Mouse (Mus musculus): ENCODE data around the gene B3gnt4.
"Not testable (repeated sequence)": the region's sequence is repeated elsewhere in the genome, so short reads cannot be mapped to it uniquely, and the experiment has no call there.

DNA sequence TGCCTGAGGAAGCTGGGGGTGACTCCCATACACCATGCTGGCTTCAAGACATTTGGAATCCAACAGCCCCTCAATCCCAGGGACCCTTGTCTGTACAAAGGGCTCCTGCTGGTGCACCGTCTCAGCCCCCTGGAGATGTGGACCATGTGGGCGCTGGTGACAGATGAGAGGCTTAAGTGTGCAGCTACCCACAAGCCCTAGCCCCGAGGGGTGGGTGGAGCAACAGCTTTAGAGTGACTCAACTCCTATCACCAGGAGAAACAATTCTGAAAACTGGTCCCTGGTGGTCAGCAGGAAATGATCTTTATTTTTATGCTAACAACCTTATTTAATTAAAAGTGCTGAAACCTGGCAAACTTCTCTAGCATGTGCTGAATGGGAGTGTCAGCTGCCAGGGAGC lies 1.2 kb downstream of the B3gnt4 start:
- TF ChIP-seq CTCF, POLR2A (IDR thresholded peaks at IDR 0.05; ENCODE audit: insufficient read depth, low read depth, low read length): not testable (repeated sequence)

All from olfactory bulb, adult 2 months (tissue).